Mouse (Mus musculus) common myeloid progenitor, adult 5-6 weeks (primary cell): Measurements from ENCODE around the gene Vmn2r115. TPM values are rescaled to one million over a fixed set of nuclear protein-coding genes. Genes with fewer than 3 reads are reported as not detected.
"Not testable (repeated sequence)": the region's sequence is repeated elsewhere in the genome, so short reads cannot be mapped to it uniquely, and the experiment has no call there.

Experiments
- ATAC-seq: replicated peaks from 2 replicates; pipeline ENCODE4 v1.8.0; 2016; ENCODE audit warnings: low read depth, mild to moderate bottlenecking, moderate TSS enrichment, inconsistent platforms; ENCODE audit not compliant: poor library complexity, severe bottlenecking
- total RNA-seq: library from RNA; stranded (forward); fragments of 200-1000, 187-1606 nt; gene quantifications from 2 replicates; pipeline ENCODE4 v1.2.3, GENCODE M21; 2017

Gene Vmn2r115
- not detected in 2 replicates for total RNA-seq

- not testable (repeated sequence) for ATAC-seq
Observed at GRCm38 (mm10) chr17:23343441-23343840, at the start of gene Vmn2r115. Gene Vmn2r115 (plus strand): TSS chr17:23343741.

- ATAC-seq = not testable (repeated sequence)
Observed at GRCm38 (mm10) chr17:23312437-23312836, 31.1 kb upstream of the Vmn2r115 start, which contains the start of gene Vmn2r114. Gene Vmn2r114 (minus strand): TSS chr17:23312537.

GRCm38 (mm10) chr17:23330657-23331056 is 12.9 kb upstream of the Vmn2r115 start:
- no peak for ATAC-seq

GRCm38 (mm10) chr17:23351644-23352043 is 8.1 kb downstream of the Vmn2r115 start:
- no peak for ATAC-seq

GRCm38 (mm10) chr17:23384304-23384703 is 40.8 kb downstream of the Vmn2r115 start, which contains the start of gene Vmn2r116:
Gene Vmn2r116 (plus strand): TSS chr17:23384604.
- ATAC-seq = not testable (repeated sequence)

Other genes starting within 250 kb of the Vmn2r115 start
- 17.0 and 17.5 TPM in 2 replicates for gene Zfp40, start 150.5 kb upstream of the Vmn2r115 start, total RNA-seq
- gene Vmn2r114, start 31.2 kb upstream of the Vmn2r115 start, total RNA-seq = not detected in 2 replicates
- not detected in 2 replicates for gene Vmn2r116, start 40.9 kb downstream of the Vmn2r115 start, total RNA-seq
- not detected in 2 replicates for gene Vmn2r117, start 136.0 kb downstream of the Vmn2r115 start, total RNA-seq
- 8.9 and 10.1 TPM in 2 replicates for gene Zfp213, start 220.5 kb downstream of the Vmn2r115 start, total RNA-seq